Mouse (Mus musculus): ENCODE results near the gene Lce1l. TPM values are rescaled to one million over a fixed set of nuclear protein-coding genes. Genes with fewer than 3 reads are reported as not detected.
"Not testable (repeated sequence)": the region's sequence is repeated elsewhere in the genome, so short reads cannot be mapped to it uniquely, and the experiment has no call there.

Lce1l gene
- polyA plus RNA-seq (2012; rRNA removed): not detected in 2 replicates

GRCm38 (mm10) chr3:92851186-92851585 lies at the start of gene Lce1l:
Lce1l (minus strand) TSS chr3:92851286.
- no peaks in the 10 kb centered on the region for H3K27me3 ChIP-seq (ENCODE audit: control insufficient read depth, insufficient read depth, low read length)
- no peak within 1 kb of the TSS for H3K27ac ChIP-seq (ENCODE audit: control insufficient read depth, insufficient read depth, low read depth, low read length)
- H3K4me1 ChIP-seq (ENCODE audit: control insufficient read depth, insufficient read depth, low read length): no peaks in the 10 kb centered on the region

GRCm38 (mm10) chr3:92894489-92894888 lies 43.4 kb upstream of the Lce1l start:
- TF ChIP-seq POLR2A (IDR thresholded peaks at IDR 0.05; ENCODE audit: control insufficient read depth, low read depth, low read length) (no peak), CTCF (IDR thresholded peaks at IDR 0.05; ENCODE audit: control insufficient read depth, insufficient read depth, insufficient replicate concordance, low read depth, low read length) (no peak)
- no peak overlapping the region for H3K4me3 ChIP-seq (ENCODE audit: control insufficient read depth, low read depth, low read length)

More at GRCm38 (mm10) chr3:92851186-92851585, at the start of gene Lce1l:
- Histone ChIP-seq H3K36me3 (ENCODE audit: control insufficient read depth, insufficient read depth, low read length) (no peaks in the 10 kb centered on the region), H3K4me3 (ENCODE audit: control insufficient read depth, low read depth, low read length) (no peak within 1 kb of the TSS)
- TF ChIP-seq CTCF (IDR thresholded peaks at IDR 0.05; ENCODE audit: control insufficient read depth, insufficient read depth, insufficient replicate concordance, low read depth, low read length) (no peak), POLR2A (IDR thresholded peaks at IDR 0.05; ENCODE audit: control insufficient read depth, low read depth, low read length) (no peak)

GRCm38 (mm10) chr3:92894063-92894462 lies 43.0 kb upstream of the Lce1l start:
- no peak overlapping the region for H3K27ac ChIP-seq (ENCODE audit: control insufficient read depth, insufficient read depth, low read depth, low read length)
- no peaks in the 10 kb centered on the region for H3K4me1 ChIP-seq (ENCODE audit: control insufficient read depth, insufficient read depth, low read length)
- no peaks in the 10 kb centered on the region for H3K36me3 ChIP-seq (ENCODE audit: control insufficient read depth, insufficient read depth, low read length)
- H3K4me3 ChIP-seq (ENCODE audit: control insufficient read depth, low read depth, low read length): no peak overlapping the region
- H3K27me3 ChIP-seq (ENCODE audit: control insufficient read depth, insufficient read depth, low read length): no peaks in the 10 kb centered on the region
- TF ChIP-seq POLR2A (IDR thresholded peaks at IDR 0.05; ENCODE audit: control insufficient read depth, low read depth, low read length) (no peak), CTCF (IDR thresholded peaks at IDR 0.05; ENCODE audit: control insufficient read depth, insufficient read depth, insufficient replicate concordance, low read depth, low read length) (no peak)

More at GRCm38 (mm10) chr3:92894489-92894888, 43.4 kb upstream of the Lce1l start:
- H3K4me1 ChIP-seq (ENCODE audit: control insufficient read depth, insufficient read depth, low read length): no peaks in the 10 kb centered on the region
- H3K27ac ChIP-seq (ENCODE audit: control insufficient read depth, insufficient read depth, low read depth, low read length): no peak overlapping the region
- no peaks in the 10 kb centered on the region for H3K27me3 ChIP-seq (ENCODE audit: control insufficient read depth, insufficient read depth, low read length)
- H3K36me3 ChIP-seq (ENCODE audit: control insufficient read depth, insufficient read depth, low read length): no peaks in the 10 kb centered on the region

- Histone ChIP-seq H3K4me3 (ENCODE audit: control insufficient read depth, low read depth, low read length) (no peak overlapping the region), H3K36me3 (ENCODE audit: control insufficient read depth, insufficient read depth, low read length) (no peaks in the 10 kb centered on the region), H3K27ac (ENCODE audit: control insufficient read depth, insufficient read depth, low read depth, low read length) (no peak overlapping the region), H3K27me3 (ENCODE audit: control insufficient read depth, insufficient read depth, low read length) (no peaks in the 10 kb centered on the region), H3K4me1 (ENCODE audit: control insufficient read depth, insufficient read depth, low read length) (no peaks in the 10 kb centered on the region)
- TF ChIP-seq CTCF (IDR thresholded peaks at IDR 0.05; ENCODE audit: control insufficient read depth, insufficient read depth, insufficient replicate concordance, low read depth, low read length) (no peak), POLR2A (IDR thresholded peaks at IDR 0.05; ENCODE audit: control insufficient read depth, low read depth, low read length) (no peak)
Measured at GRCm38 (mm10) chr3:92874180-92874579, 23.1 kb upstream of the Lce1l start.

GRCm38 (mm10) chr3:92870116-92870515 lies 19.0 kb upstream of the Lce1l start, which contains the start of gene 2310050C09Rik:
2310050C09Rik (minus strand) TSS chr3:92870216.
- Histone ChIP-seq H3K36me3 (ENCODE audit: control insufficient read depth, insufficient read depth, low read length) (no peaks in the 10 kb centered on the region), H3K27ac (ENCODE audit: control insufficient read depth, insufficient read depth, low read depth, low read length) (no peak within 1 kb of the TSS), H3K27me3 (ENCODE audit: control insufficient read depth, insufficient read depth, low read length) (no peaks in the 10 kb centered on the region), H3K4me3 (ENCODE audit: control insufficient read depth, low read depth, low read length) (no peak within 1 kb of the TSS), H3K4me1 (ENCODE audit: control insufficient read depth, insufficient read depth, low read length) (peaks cover 5% of the 10 kb centered on the region; the same call in 1 of the 2 replicates)
- no peak for TF ChIP-seq POLR2A (IDR thresholded peaks at IDR 0.05; ENCODE audit: control insufficient read depth, low read depth, low read length)
- no peak for TF ChIP-seq CTCF (IDR thresholded peaks at IDR 0.05; ENCODE audit: control insufficient read depth, insufficient read depth, insufficient replicate concordance, low read depth, low read length)

- no peaks in the 10 kb centered on the region for H3K36me3 ChIP-seq (ENCODE audit: control insufficient read depth, insufficient read depth, low read length)
- H3K4me3 ChIP-seq (ENCODE audit: control insufficient read depth, low read depth, low read length): no peak within 1 kb of the TSS
- H3K27me3 ChIP-seq (ENCODE audit: control insufficient read depth, insufficient read depth, low read length): no peaks in the 10 kb centered on the region
- peaks cover 12% of the 10 kb centered on the region for H3K4me1 ChIP-seq (ENCODE audit: control insufficient read depth, insufficient read depth, low read length)
- no peak within 1 kb of the TSS for H3K27ac ChIP-seq (ENCODE audit: control insufficient read depth, insufficient read depth, low read depth, low read length)
- TF ChIP-seq CTCF (IDR thresholded peaks at IDR 0.05; ENCODE audit: control insufficient read depth, insufficient read depth, insufficient replicate concordance, low read depth, low read length) (no peak), POLR2A (IDR thresholded peaks at IDR 0.05; ENCODE audit: control insufficient read depth, low read depth, low read length) (no peak)
Measured at GRCm38 (mm10) chr3:92827108-92827507, 24.0 kb downstream of the Lce1l start, which contains the start of gene Kprp. Kprp (minus strand) TSS chr3:92827247.

- Histone ChIP-seq H3K4me1 (ENCODE audit: control insufficient read depth, insufficient read depth, low read length) (peaks cover 12% of the 10 kb centered on the region), H3K36me3 (ENCODE audit: control insufficient read depth, insufficient read depth, low read length) (no peaks in the 10 kb centered on the region), H3K27me3 (ENCODE audit: control insufficient read depth, insufficient read depth, low read length) (no peaks in the 10 kb centered on the region), H3K4me3 (ENCODE audit: control insufficient read depth, low read depth, low read length) (no peak overlapping the region), H3K27ac (ENCODE audit: control insufficient read depth, insufficient read depth, low read depth, low read length) (no peak overlapping the region)
- no peak for TF ChIP-seq POLR2A (IDR thresholded peaks at IDR 0.05; ENCODE audit: control insufficient read depth, low read depth, low read length)
- no peak for TF ChIP-seq CTCF (IDR thresholded peaks at IDR 0.05; ENCODE audit: control insufficient read depth, insufficient read depth, insufficient replicate concordance, low read depth, low read length)
Measured at GRCm38 (mm10) chr3:92825808-92826207, 25.3 kb downstream of the Lce1l start.

GRCm38 (mm10) chr3:92816036-92816435 lies 35.0 kb downstream of the Lce1l start:
- H3K4me1 ChIP-seq (ENCODE audit: control insufficient read depth, insufficient read depth, low read length); H3K36me3 ChIP-seq (ENCODE audit: control insufficient read depth, insufficient read depth, low read length); H3K27ac ChIP-seq (ENCODE audit: control insufficient read depth, insufficient read depth, low read depth, low read length); H3K4me3 ChIP-seq (ENCODE audit: control insufficient read depth, low read depth, low read length); H3K27me3 ChIP-seq (ENCODE audit: control insufficient read depth, insufficient read depth, low read length): not testable (repeated sequence)
